Mouse (Mus musculus): Measurements from ENCODE around the gene Pigk.

The Pigk gene

GRCm38 (mm10) chr3:152932544-152932943 is 218.6 kb downstream of the Pigk start:
- in situ Hi-C loops (cut with MboI, MseI): no loop called here

GRCm38 (mm10) chr3:152933737-152934136 is 219.8 kb downstream of the Pigk start:
- in situ Hi-C loops (cut with MboI, MseI): no loop called here

- in situ Hi-C loops (cut with MboI, MseI): no loop called here
Measured at GRCm38 (mm10) chr3:152936313-152936712, 222.4 kb downstream of the Pigk start.

GRCm38 (mm10) chr3:152941671-152942070 is 227.8 kb downstream of the Pigk start:
- in situ Hi-C loops (cut with MboI, MseI): no loop called here

- in situ Hi-C loops (cut with MboI, MseI): no loop called here
Measured at GRCm38 (mm10) chr3:152942985-152943384, 229.1 kb downstream of the Pigk start.

GRCm38 (mm10) chr3:152944766-152945165 is 230.9 kb downstream of the Pigk start:
- in situ Hi-C loops (cut with MboI, MseI): no loop called here

GRCm38 (mm10) chr3:152947031-152947640 is 233.2 kb downstream of the Pigk start:
- in situ Hi-C loops (cut with MboI, MseI): no loop called here

GRCm38 (mm10) chr3:152948556-152948955 is 234.7 kb downstream of the Pigk start:
- in situ Hi-C loops (cut with MboI, MseI): no loop called here

- in situ Hi-C loops (cut with MboI, MseI): no loop called here
Measured at GRCm38 (mm10) chr3:152949233-152949777, 235.4 kb downstream of the Pigk start.

GRCm38 (mm10) chr3:152950299-152950698 is 236.4 kb downstream of the Pigk start:
- in situ Hi-C loops (cut with MboI, MseI): no loop called here

- in situ Hi-C loops (cut with MboI, MseI): no loop called here
Measured at GRCm38 (mm10) chr3:152950914-152951313, 237.0 kb downstream of the Pigk start.

GRCm38 (mm10) chr3:152951634-152952545 is 238.0 kb downstream of the Pigk start:
- in situ Hi-C loops (cut with MboI, MseI): no loop called here

GRCm38 (mm10) chr3:152956038-152956437 is 242.1 kb downstream of the Pigk start:
- in situ Hi-C loops (cut with MboI, MseI): no loop called here

- in situ Hi-C loops (cut with MboI, MseI): no loop called here
Measured at GRCm38 (mm10) chr3:152956771-152957170, 242.9 kb downstream of the Pigk start.

- in situ Hi-C loops (cut with MboI, MseI): no loop called here
Measured at GRCm38 (mm10) chr3:152958358-152959150, 244.7 kb downstream of the Pigk start.

GRCm38 (mm10) chr3:152961855-152962376 is 248.0 kb downstream of the Pigk start:
- in situ Hi-C loops (cut with MboI, MseI): no loop called here

- in situ Hi-C loops (cut with MboI, MseI): no loop called here
Measured at GRCm38 (mm10) chr3:152969774-152970347, 256.0 kb downstream of the Pigk start.

- in situ Hi-C loops (cut with MboI, MseI): no loop called here
Measured at GRCm38 (mm10) chr3:152971373-152971772, 257.5 kb downstream of the Pigk start.

GRCm38 (mm10) chr3:152979481-152980092 is 265.7 kb downstream of the Pigk start:
- in situ Hi-C loops (cut with MboI, MseI): no loop called here

GRCm38 (mm10) chr3:152980431-152980830 is 266.5 kb downstream of the Pigk start:
- in situ Hi-C loops (cut with MboI, MseI): no loop called here

All from regulatory T cell (primary cell).